Mouse (Mus musculus): Measurements from ENCODE around the gene Grm6. TPM values are rescaled to one million over a fixed set of nuclear protein-coding genes. Genes with fewer than 3 reads are reported as not detected.

Grm6 gene
- polyA plus RNA-seq, 1 experiment from 2014 or later: not detected

DNA sequence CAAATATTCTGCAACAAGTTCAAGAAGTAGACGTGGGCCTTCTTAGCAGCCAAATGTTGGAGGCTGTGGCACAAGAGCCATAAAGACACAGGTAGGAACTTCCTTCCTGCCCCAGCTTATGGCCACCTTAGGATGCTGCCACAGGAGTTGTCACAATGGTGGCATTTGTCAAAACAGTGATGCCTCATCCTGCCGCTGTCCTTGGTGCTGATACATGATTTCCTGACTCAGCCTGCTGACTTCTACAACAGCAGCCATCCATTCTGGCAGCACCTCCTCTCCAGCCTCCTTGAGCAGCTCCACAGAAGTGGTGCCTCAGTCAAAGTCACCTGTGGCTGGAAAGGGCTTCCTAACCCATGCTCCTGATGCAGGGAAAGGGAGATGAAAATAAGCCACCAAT is 42.0 kb downstream of the Grm6 start:
- H3K9me3 ChIP-seq (replicated peaks; ENCODE audit: control insufficient read depth, low read length, poor library complexity, severe bottlenecking): peaks cover 11% of the 10 kb centered on the region
- peaks cover 4% of the 10 kb centered on the region; the same call in 1 of the 2 replicates for H3K36me3 ChIP-seq (ENCODE audit: control insufficient read depth, insufficient read depth, low read length)
- no peak overlapping the region for H3K27ac ChIP-seq (ENCODE audit: low read length)
- ATAC-seq: no peak
- no peak overlapping the region for H3K4me3 ChIP-seq (ENCODE audit: low read depth, low read length)
- peaks cover 7% of the 10 kb centered on the region; the same call in 1 of the 2 replicates for H3K4me1 ChIP-seq (ENCODE audit: control insufficient read depth, insufficient read depth, low read length)
- no peak overlapping the region for H3K9ac ChIP-seq (ENCODE audit: low read depth, low read length)
- no peaks in the 10 kb centered on the region for H3K27me3 ChIP-seq (ENCODE audit: control insufficient read depth, insufficient read depth, low read depth, low read length)
- WGBS: 55% methylated on average over 2 of the region's 2 CpGs
- H3K4me2 ChIP-seq (ENCODE audit: low read length): no peak overlapping the region

DNA sequence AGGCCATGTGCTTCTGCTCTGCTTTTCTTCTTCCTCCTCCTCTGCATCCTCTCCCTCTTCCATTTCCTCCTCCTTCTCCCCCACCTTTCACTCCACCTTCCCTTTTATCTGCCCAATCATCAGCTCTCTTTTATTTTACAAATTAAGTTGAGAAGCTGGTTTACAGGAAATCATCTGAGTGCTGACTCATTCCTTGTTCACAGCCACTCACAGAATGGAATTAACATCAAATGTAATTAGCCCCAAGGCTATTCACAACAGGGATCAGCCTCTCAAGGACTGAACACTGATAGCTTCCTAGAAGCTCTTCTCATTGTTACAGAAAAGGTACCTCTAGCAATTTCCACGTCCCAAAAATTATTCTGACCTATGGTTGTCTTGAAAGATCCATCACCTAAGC is 46.9 kb downstream of the Grm6 start:
- ATAC-seq: no peak
- WGBS: 83% methylated on average over 1 of the region's 1 CpGs
- Histone ChIP-seq H3K4me1 (ENCODE audit: control insufficient read depth, insufficient read depth, low read length) (no peaks in the 10 kb centered on the region), H3K4me3 (ENCODE audit: low read depth, low read length) (no peak overlapping the region), H3K4me2 (ENCODE audit: low read length) (no peak overlapping the region), H3K36me3 (ENCODE audit: control insufficient read depth, insufficient read depth, low read length) (peaks cover 50% of the 10 kb centered on the region), H3K27ac (ENCODE audit: low read length) (no peak overlapping the region), H3K9ac (ENCODE audit: low read depth, low read length) (no peak overlapping the region), H3K27me3 (ENCODE audit: control insufficient read depth, insufficient read depth, low read depth, low read length) (no peaks in the 10 kb centered on the region), H3K9me3 (replicated peaks; ENCODE audit: control insufficient read depth, low read length, poor library complexity, severe bottlenecking) (peaks cover 48% of the 10 kb centered on the region)

DNA sequence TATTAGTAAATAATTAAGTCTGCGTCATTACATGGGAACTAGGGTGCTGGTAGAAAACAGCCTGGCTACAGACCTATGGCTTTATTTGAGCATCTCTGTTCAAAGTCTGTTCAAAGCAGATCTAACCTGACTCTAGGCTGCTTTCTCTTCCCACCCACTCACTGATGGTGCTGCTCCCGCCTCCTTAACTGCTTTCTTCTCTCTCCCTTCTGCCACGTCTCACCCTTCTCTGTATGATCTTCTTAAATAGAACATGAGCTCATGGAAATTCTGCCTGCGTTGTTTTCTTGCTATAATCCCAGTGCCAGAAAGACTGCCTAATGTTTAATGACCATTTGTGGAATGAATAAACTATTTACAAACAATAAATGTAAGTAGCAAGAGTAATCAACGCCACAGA is 57.7 kb downstream of the Grm6 start:
- Histone ChIP-seq H3K9me3 (replicated peaks; ENCODE audit: control insufficient read depth, low read length, poor library complexity, severe bottlenecking) (peaks cover 60% of the 10 kb centered on the region), H3K4me1 (ENCODE audit: control insufficient read depth, insufficient read depth, low read length) (no peaks in the 10 kb centered on the region), H3K36me3 (ENCODE audit: control insufficient read depth, insufficient read depth, low read length) (peaks cover 89% of the 10 kb centered on the region), H3K27ac (ENCODE audit: low read length) (no peak overlapping the region), H3K4me3 (ENCODE audit: low read depth, low read length) (no peak overlapping the region), H3K4me2 (ENCODE audit: low read length) (no peak overlapping the region), H3K27me3 (ENCODE audit: control insufficient read depth, insufficient read depth, low read depth, low read length) (no peaks in the 10 kb centered on the region), H3K9ac (ENCODE audit: low read depth, low read length) (no peak overlapping the region)
- ATAC-seq: no peak
- 86% methylated on average over 5 of the region's 5 CpGs for WGBS

DNA sequence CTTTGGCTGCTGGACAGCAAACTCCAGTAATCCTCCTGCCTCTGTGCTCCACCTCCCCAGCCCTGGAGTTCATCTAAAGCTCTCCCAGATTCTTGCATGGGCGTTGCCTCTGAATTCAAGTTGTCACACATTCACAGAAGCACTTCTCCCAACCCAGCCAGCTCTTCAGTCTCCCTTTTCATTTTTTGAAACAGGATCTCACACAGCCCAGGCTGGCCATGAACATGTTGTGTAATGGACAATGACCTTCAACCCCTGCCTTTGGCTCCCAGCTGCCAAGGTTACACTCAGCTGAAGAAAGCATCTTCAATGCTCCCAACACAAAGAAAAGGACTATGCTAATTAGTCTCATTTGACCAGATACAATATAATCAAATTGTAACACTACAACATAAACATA is 62.8 kb downstream of the Grm6 start:
- WGBS: 95% methylated on average over 1 of the region's 1 CpGs

DNA sequence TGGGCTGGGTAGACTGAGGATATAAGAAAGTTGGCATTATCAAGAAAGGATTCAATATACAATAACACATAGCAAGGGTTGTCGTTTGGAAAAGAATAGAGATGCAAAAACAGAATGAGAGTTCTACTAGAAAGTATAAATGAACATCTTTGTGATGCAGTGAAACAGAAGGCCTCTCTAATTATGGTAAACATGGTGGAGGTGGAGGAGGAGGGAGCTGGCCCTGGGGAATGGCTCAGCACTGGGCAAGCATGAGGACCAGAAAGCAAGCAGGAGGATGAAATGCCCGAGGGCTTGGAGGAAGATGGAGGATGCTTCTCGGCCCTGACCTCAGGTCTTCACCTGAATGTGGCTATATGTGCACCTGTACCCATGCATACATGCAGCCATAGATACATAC is 64.0 kb downstream of the Grm6 start:
- Histone ChIP-seq H3K4me2 (ENCODE audit: low read length) (peak overlapping the region; percentile 51), H3K36me3 (ENCODE audit: control insufficient read depth, insufficient read depth, low read length) (peaks cover 28% of the 10 kb centered on the region), H3K9me3 (replicated peaks; ENCODE audit: control insufficient read depth, low read length, poor library complexity, severe bottlenecking) (peaks cover 14% of the 10 kb centered on the region), H3K9ac (ENCODE audit: low read depth, low read length) (no peak overlapping the region), H3K27ac (ENCODE audit: low read length) (no peak overlapping the region), H3K4me3 (ENCODE audit: low read depth, low read length) (peak overlapping the region; percentile 73; the same call in 1 of the 2 replicates), H3K4me1 (ENCODE audit: control insufficient read depth, insufficient read depth, low read length) (peaks cover 11% of the 10 kb centered on the region), H3K27me3 (ENCODE audit: control insufficient read depth, insufficient read depth, low read depth, low read length) (no peaks in the 10 kb centered on the region)
- whole genome bisulfite sequencing: 97% methylated on average over 3 of the region's 3 CpGs
- ATAC-seq: no peak

More for the DNA sequence above, 62.8 kb downstream of the Grm6 start:
- Histone ChIP-seq H3K36me3 (ENCODE audit: control insufficient read depth, insufficient read depth, low read length) (peaks cover 40% of the 10 kb centered on the region), H3K4me2 (ENCODE audit: low read length) (no peak overlapping the region), H3K9me3 (replicated peaks; ENCODE audit: control insufficient read depth, low read length, poor library complexity, severe bottlenecking) (peaks cover 17% of the 10 kb centered on the region), H3K27ac (ENCODE audit: low read length) (no peak overlapping the region), H3K9ac (ENCODE audit: low read depth, low read length) (no peak overlapping the region), H3K4me1 (ENCODE audit: control insufficient read depth, insufficient read depth, low read length) (peaks cover 11% of the 10 kb centered on the region), H3K27me3 (ENCODE audit: control insufficient read depth, insufficient read depth, low read depth, low read length) (no peaks in the 10 kb centered on the region), H3K4me3 (ENCODE audit: low read depth, low read length) (no peak overlapping the region)
- ATAC-seq: no peak

Other genes starting within 250 kb of the Grm6 start
- 3.8 and 4.0 TPM in 2 replicates for gene Adamts2, start 248.6 kb upstream of the Grm6 start, polyA plus RNA-seq (2015; fragmentation: Nextera tagmentation; extraction: Ambion mirVana)
- gene Zfp354c, start 23.0 kb upstream of the Grm6 start, polyA plus RNA-seq (2015; fragmentation: Nextera tagmentation; extraction: Ambion mirVana): 63.5 TPM in 2 replicates
- gene Zfp879, start 9.1 kb upstream of the Grm6 start, polyA plus RNA-seq (2015; fragmentation: Nextera tagmentation; extraction: Ambion mirVana): 2.1 and 2.3 TPM in 2 replicates
- gene Zfp454, start 37.0 kb downstream of the Grm6 start, polyA plus RNA-seq (2015; fragmentation: Nextera tagmentation; extraction: Ambion mirVana): 12.7 and 14.0 TPM in 2 replicates
- 52.5 and 56.4 TPM in 2 replicates for gene Zfp2, start 65.5 kb downstream of the Grm6 start, polyA plus RNA-seq (2015; fragmentation: Nextera tagmentation; extraction: Ambion mirVana)
- 4.9 and 6.1 TPM in 2 replicates for gene Zfp354b, start 80.9 kb downstream of the Grm6 start, polyA plus RNA-seq (2015; fragmentation: Nextera tagmentation; extraction: Ambion mirVana)
- not detected in 2 replicates for gene 4933414I15Rik, start 93.1 kb downstream of the Grm6 start, polyA plus RNA-seq (2015; fragmentation: Nextera tagmentation; extraction: Ambion mirVana)
- gene Prop1, start 103.1 kb downstream of the Grm6 start, polyA plus RNA-seq (2015; fragmentation: Nextera tagmentation; extraction: Ambion mirVana): not detected in 2 replicates
- gene Olfr1378, start 115.8 kb downstream of the Grm6 start, polyA plus RNA-seq (2015; fragmentation: Nextera tagmentation; extraction: Ambion mirVana): not detected in 2 replicates
- not detected in 2 replicates for gene Olfr1377, start 131.3 kb downstream of the Grm6 start, polyA plus RNA-seq (2015; fragmentation: Nextera tagmentation; extraction: Ambion mirVana)
- not detected in 2 replicates for gene Olfr51, start 152.9 kb downstream of the Grm6 start, polyA plus RNA-seq (2015; fragmentation: Nextera tagmentation; extraction: Ambion mirVana)
- not detected in 2 replicates for gene Olfr54, start 163.6 kb downstream of the Grm6 start, polyA plus RNA-seq (2015; fragmentation: Nextera tagmentation; extraction: Ambion mirVana)
- gene Olfr1375, start 197.4 kb downstream of the Grm6 start, polyA plus RNA-seq (2015; fragmentation: Nextera tagmentation; extraction: Ambion mirVana): not detected in 2 replicates
- 14.7 and 16.3 TPM in 2 replicates for gene Zfp354a, start 208.6 kb downstream of the Grm6 start, polyA plus RNA-seq (2015; fragmentation: Nextera tagmentation; extraction: Ambion mirVana)

Measured in midbrain, embryonic 16.5 days (tissue).